Mouse (Mus musculus): ENCODE measurements at regions not wholly inside any gene's neighbourhood (a gene's known extent, or its start where the extent isn't known, plus 50 kb on each side); places are given as distances from the start of the nearest gene placed in this dataset.

GRCm38 (mm10) chr13:118558966-118559365 is 110.6 kb upstream of the Fgf10 start:
- no peak for TF ChIP-seq CTCF (IDR thresholded peaks at IDR 0.05; ENCODE audit: control insufficient read depth, insufficient read depth, low read length)
- no peak for TF ChIP-seq POLR2A (IDR thresholded peaks at IDR 0.05; ENCODE audit: borderline replicate concordance, control insufficient read depth, low read depth, low read length)

All from bone marrow, adult 2 months (tissue).